Mouse (Mus musculus): ENCODE measurements around the gene Acss3.

The Acss3 gene

GRCm38 (mm10) chr10:107011142-107011541, 112.3 kb downstream of the Acss3 start:
- no peak for DNase-seq (ENCODE audit: low read depth, low spot score)

- DNase-seq (ENCODE audit: low read depth, low spot score) = no peak
Observed at GRCm38 (mm10) chr10:106998052-106998625, 125.3 kb downstream of the Acss3 start.

- no peak for DNase-seq (ENCODE audit: low read depth, low spot score)
Observed at GRCm38 (mm10) chr10:106989478-106989877, 134.0 kb downstream of the Acss3 start.

- no peak for DNase-seq (ENCODE audit: low read depth, low spot score)
Observed at GRCm38 (mm10) chr10:106975193-106976141, 148.0 kb downstream of the Acss3 start.

GRCm38 (mm10) chr10:106959026-106959425, 164.4 kb downstream of the Acss3 start:
- no peak for DNase-seq (ENCODE audit: low read depth, low spot score)

GRCm38 (mm10) chr10:106941380-106941779, 182.1 kb downstream of the Acss3 start:
- no peak for DNase-seq (ENCODE audit: low read depth, low spot score)

GRCm38 (mm10) chr10:106939441-106939840, 184.0 kb downstream of the Acss3 start:
- no peak for DNase-seq (ENCODE audit: low read depth, low spot score)

GRCm38 (mm10) chr10:106938851-106939250, 184.6 kb downstream of the Acss3 start:
- DNase-seq (ENCODE audit: low read depth, low spot score) = no peak

GRCm38 (mm10) chr10:106936996-106937395, 186.5 kb downstream of the Acss3 start:
- no peak for DNase-seq (ENCODE audit: low read depth, low spot score)

GRCm38 (mm10) chr10:106932571-106933073, 190.8 kb downstream of the Acss3 start:
- peak; percentile 28 for DNase-seq (ENCODE audit: low read depth, low spot score)

- no peak for DNase-seq (ENCODE audit: low read depth, low spot score)
Observed at GRCm38 (mm10) chr10:106928576-106929332, 194.7 kb downstream of the Acss3 start.

GRCm38 (mm10) chr10:106924798-106925197, 198.7 kb downstream of the Acss3 start:
- DNase-seq (ENCODE audit: low read depth, low spot score) = no peak

GRCm38 (mm10) chr10:106924334-106924733, 199.1 kb downstream of the Acss3 start:
- no peak for DNase-seq (ENCODE audit: low read depth, low spot score)

GRCm38 (mm10) chr10:106914822-106915221, 208.6 kb downstream of the Acss3 start:
- no peak for DNase-seq (ENCODE audit: low read depth, low spot score)

GRCm38 (mm10) chr10:106914275-106914674, 209.2 kb downstream of the Acss3 start:
- no peak for DNase-seq (ENCODE audit: low read depth, low spot score)

GRCm38 (mm10) chr10:106913032-106913431, 210.4 kb downstream of the Acss3 start:
- no peak for DNase-seq (ENCODE audit: low read depth, low spot score)

- no peak for DNase-seq (ENCODE audit: low read depth, low spot score)
Observed at GRCm38 (mm10) chr10:106910108-106910507, 213.4 kb downstream of the Acss3 start.

GRCm38 (mm10) chr10:106896351-106896750, 227.1 kb downstream of the Acss3 start:
- no peak for DNase-seq (ENCODE audit: low read depth, low spot score)

Measured in retina, postnatal 7 days (tissue).